Mouse (Mus musculus) left cerebral cortex, adult 2 months (tissue): ENCODE results near the gene Mex3b. TPM values are rescaled to one million over a fixed set of nuclear protein-coding genes. Genes with fewer than 3 reads are reported as not detected.

Source experiments
- DNase-seq, 2 experiments: peaks; one replicate each; pipeline ENCODE4 v3.0.0; 2021 to 2022; ENCODE audit warnings: low spot score in 2 of 2, mixed read lengths in 1 of 2; ENCODE audit errors: extremely low spot score in 1 of 2
- H3K27ac ChIP-seq: fragments of 200-600 bp; 2 replicates; pipeline ENCODE4 v1.8.1; 2022
- H3K4me3 ChIP-seq: fragments of 200-600 bp; 2 replicates; pipeline ENCODE4 v1.8.1; 2022
- CTCF ChIP-seq: fragments of 200-600 bp; IDR thresholded peaks from 2 replicates; pipeline ENCODE4 v1.8.1; 2022; ENCODE audit warnings: antibody characterized with exemption, mild to moderate bottlenecking, moderate library complexity
- intact Hi-C: fragments of 180-260 bp; cut with DNase I; formaldehyde crosslinking; loops from one replicate; pipeline ENCODE4 v1.15.1; 2025
- long read RNA-seq, 2 experiments: library from polyadenylated mRNA; stranded (forward); transcript quantifications; one replicate each; pipeline ENCODE4 v2.0.0; 2021; ENCODE audit warnings: borderline mapping rate in 2 of 2
- total RNA-seq, 2 experiments: library from RNA; stranded (reverse); gene quantifications; 2 replicates each; pipeline ENCODE4 v1.2.3; 2021

Gene Mex3b
- total RNA-seq = 10 to 100 TPM; 18.3 to 24.4 TPM
- long read RNA-seq, experiment 1, transcript Mex3b-201 (2 exons, 3,355 nt) = major isoform, 27 of 33 reads
- long read RNA-seq, experiment 1, partial matches to known transcripts = 0 of 33 reads
- long read RNA-seq, experiment 1, other reads (novel, unspliced or antisense) = 6 of 33 reads
- long read RNA-seq, experiment 2, transcript Mex3b-201 (2 exons, 3,355 nt) = major isoform, 11 of 13 reads
- long read RNA-seq, experiment 2, partial matches to known transcripts = 0 of 13 reads
- long read RNA-seq, experiment 2, other reads (novel, unspliced or antisense) = 2 of 13 reads

GRCm38 (mm10) chr7:82867271-82868121, at the start of gene Mex3b:
Gene Mex3b (plus strand): TSS chr7:82867333.
- peak within 1 kb of the TSS; percentile 100 for H3K4me3 ChIP-seq
- DNase-seq = peak; percentile 69 to 72
- TF ChIP-seq CTCF = no peak
- intact Hi-C loops = loop anchor here (1.0 to 5.0 kb wide), 8 partner anchors 56 to 514 kb away; no protein-coding TSS in a partner anchor
- H3K27ac ChIP-seq = peak within 1 kb of the TSS; percentile 100

GRCm38 (mm10) chr7:82819541-82819940, 47.6 kb upstream of the Mex3b start:
- no peak overlapping the region for H3K27ac ChIP-seq
- no peak for DNase-seq
- H3K4me3 ChIP-seq = no peak overlapping the region
- no peak for TF ChIP-seq CTCF
- intact Hi-C loops = no loop called here

GRCm38 (mm10) chr7:82820661-82821060, 46.5 kb upstream of the Mex3b start:
- intact Hi-C loops = no loop called here
- H3K4me3 ChIP-seq = no peak overlapping the region
- H3K27ac ChIP-seq = no peak overlapping the region
- TF ChIP-seq CTCF = no peak
- no peak for DNase-seq

- intact Hi-C loops = no loop called here
- Histone ChIP-seq H3K4me3 (no peak overlapping the region), H3K27ac (no peak overlapping the region)
- no peak for DNase-seq
- TF ChIP-seq CTCF = no peak
Measured at GRCm38 (mm10) chr7:82821501-82821900, 45.6 kb upstream of the Mex3b start.

- TF ChIP-seq CTCF = no peak
- Histone ChIP-seq H3K27ac (no peak overlapping the region), H3K4me3 (no peak overlapping the region)
- no peak for DNase-seq
- intact Hi-C loops = no loop called here
Measured at GRCm38 (mm10) chr7:82822528-82822927, 44.6 kb upstream of the Mex3b start.

- intact Hi-C loops = no loop called here
- TF ChIP-seq CTCF = no peak
- no peak overlapping the region for H3K27ac ChIP-seq
- H3K4me3 ChIP-seq = no peak overlapping the region
- no peak for DNase-seq
Measured at GRCm38 (mm10) chr7:82828193-82828592, 38.9 kb upstream of the Mex3b start.

GRCm38 (mm10) chr7:82829516-82829915, 37.6 kb upstream of the Mex3b start:
- no peak overlapping the region for H3K27ac ChIP-seq
- H3K4me3 ChIP-seq = no peak overlapping the region
- intact Hi-C loops = no loop called here
- DNase-seq = no peak
- no peak for TF ChIP-seq CTCF

- no peak for TF ChIP-seq CTCF
- DNase-seq = no peak
- Histone ChIP-seq H3K4me3 (no peak overlapping the region), H3K27ac (no peak overlapping the region)
- intact Hi-C loops = no loop called here
Measured at GRCm38 (mm10) chr7:82834471-82834870, 32.7 kb upstream of the Mex3b start.

- no peak overlapping the region for H3K27ac ChIP-seq
- no peak for TF ChIP-seq CTCF
- H3K4me3 ChIP-seq = no peak overlapping the region
- intact Hi-C loops = no loop called here
- DNase-seq = no peak
Measured at GRCm38 (mm10) chr7:82838414-82838813, 28.7 kb upstream of the Mex3b start.

GRCm38 (mm10) chr7:82838965-82839675, 28.0 kb upstream of the Mex3b start:
- TF ChIP-seq CTCF = no peak
- Histone ChIP-seq H3K4me3 (no peak overlapping the region), H3K27ac (no peak overlapping the region)
- DNase-seq = no peak
- intact Hi-C loops = no loop called here

- TF ChIP-seq CTCF = no peak
- no peak overlapping the region for H3K4me3 ChIP-seq
- intact Hi-C loops = no loop called here
- no peak for DNase-seq
- no peak overlapping the region for H3K27ac ChIP-seq
Measured at GRCm38 (mm10) chr7:82842222-82842920, 24.8 kb upstream of the Mex3b start.
